Mouse (Mus musculus) intestine, embryonic 16.5 days (tissue): Measurements from ENCODE around the gene Pitpna. TPM values are rescaled to one million over a fixed set of nuclear protein-coding genes. Genes with fewer than 3 reads are reported as not detected.

Source experiments
- ATAC-seq: fragments of 200-750 bp; cut with Nextera tagmentation; 2 replicates; pipeline ENCODE4 v1.8.0; 2017; ENCODE audit warnings: moderate TSS enrichment, moderate library complexity
- H3K27ac ChIP-seq: fragments of 300-500 bp; sonication (generic); 2 replicates; pipeline ENCODE4 v1.5.1; 2014; ENCODE audit warnings: mild to moderate bottlenecking, low read length
- H3K27me3 ChIP-seq: fragments of 300-500 bp; sonication (generic); replicated peaks from 2 replicates; pipeline ENCODE4 v1.6.1; 2014; ENCODE audit warnings: low read length, control low read depth, mixed read lengths; ENCODE audit not compliant: control insufficient read depth, insufficient read depth
- H3K36me3 ChIP-seq: fragments of 300-500 bp; sonication (generic); 2 replicates; pipeline ENCODE4 v1.6.1; 2014; ENCODE audit warnings: low read length, control low read depth; ENCODE audit not compliant: control insufficient read depth, insufficient read depth
- H3K4me1 ChIP-seq: fragments of 300-500 bp; sonication (generic); 2 replicates; pipeline ENCODE4 v1.6.1; 2014; ENCODE audit warnings: low read length, control low read depth, mixed read lengths; ENCODE audit not compliant: control insufficient read depth, insufficient read depth
- H3K4me2 ChIP-seq: fragments of 300-500 bp; sonication (generic); 2 replicates; pipeline ENCODE4 v1.6.1; 2014; ENCODE audit warnings: low read depth, low read length, control low read depth
- H3K4me3 ChIP-seq: fragments of 300-500 bp; sonication (generic); 2 replicates; pipeline ENCODE4 v1.5.1; 2014; ENCODE audit warnings: mild to moderate bottlenecking, low read length
- H3K9ac ChIP-seq: fragments of 300-500 bp; sonication (generic); 2 replicates; pipeline ENCODE4 v1.6.1; 2014; ENCODE audit warnings: low read depth, low read length
- H3K9me3 ChIP-seq: fragments of 300-500 bp; sonication (generic); 2 replicates; pipeline ENCODE4 v1.6.1; 2016; ENCODE audit warnings: low read length, control low read depth; ENCODE audit not compliant: control insufficient read depth
- WGBS: fragments of 180-500 bp; shearing (Covaris S2); extraction: QIAGEN DNeasy Blood & Tissue Kit; methylation state at CpG from one replicate; pipeline ENCODE4 v1.1.7; 2014; 5-methylcytosine and 5-hydroxymethylcytosine counted together
- polyA plus RNA-seq: library from polyadenylated mRNA; unstranded; fragments of >200 nt; fragmentation: Nextera tagmentation; extraction: Ambion mirVana; gene quantifications from 2 replicates; pipeline ENCODE4 v1.2.1, GENCODE M21; 2015

The Pitpna gene
- polyA plus RNA-seq, 1 experiment from 2014 or later = 84.2 TPM

DNA sequence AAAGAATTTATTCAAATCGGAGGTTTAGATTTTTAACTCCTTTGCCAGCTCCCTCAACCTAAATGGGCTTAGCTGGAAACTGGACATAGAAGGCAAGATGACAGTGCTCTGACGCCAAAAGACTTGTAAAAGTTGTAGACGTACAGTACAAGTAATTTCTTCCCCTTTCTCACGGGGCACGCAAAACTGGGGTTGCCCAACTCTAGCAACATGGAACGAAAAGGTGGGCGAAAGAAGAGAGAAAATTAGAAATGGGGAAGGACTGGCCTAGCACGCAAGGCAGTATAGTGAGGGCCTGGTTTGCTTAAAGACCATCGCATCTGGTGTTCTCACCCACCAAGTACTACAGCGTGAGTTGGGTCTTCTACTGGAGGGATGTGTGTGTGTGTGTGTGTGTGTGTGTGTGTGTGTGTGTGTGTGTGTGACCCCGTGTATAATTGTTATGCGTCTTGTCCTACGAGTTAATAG lies 63.1 kb downstream of the Pitpna start:
- Histone ChIP-seq H3K27ac (peak overlapping the region; percentile 20; the same call in 1 of the 2 replicates), H3K4me1 (peaks cover 31% of the 10 kb centered on the region)

DNA sequence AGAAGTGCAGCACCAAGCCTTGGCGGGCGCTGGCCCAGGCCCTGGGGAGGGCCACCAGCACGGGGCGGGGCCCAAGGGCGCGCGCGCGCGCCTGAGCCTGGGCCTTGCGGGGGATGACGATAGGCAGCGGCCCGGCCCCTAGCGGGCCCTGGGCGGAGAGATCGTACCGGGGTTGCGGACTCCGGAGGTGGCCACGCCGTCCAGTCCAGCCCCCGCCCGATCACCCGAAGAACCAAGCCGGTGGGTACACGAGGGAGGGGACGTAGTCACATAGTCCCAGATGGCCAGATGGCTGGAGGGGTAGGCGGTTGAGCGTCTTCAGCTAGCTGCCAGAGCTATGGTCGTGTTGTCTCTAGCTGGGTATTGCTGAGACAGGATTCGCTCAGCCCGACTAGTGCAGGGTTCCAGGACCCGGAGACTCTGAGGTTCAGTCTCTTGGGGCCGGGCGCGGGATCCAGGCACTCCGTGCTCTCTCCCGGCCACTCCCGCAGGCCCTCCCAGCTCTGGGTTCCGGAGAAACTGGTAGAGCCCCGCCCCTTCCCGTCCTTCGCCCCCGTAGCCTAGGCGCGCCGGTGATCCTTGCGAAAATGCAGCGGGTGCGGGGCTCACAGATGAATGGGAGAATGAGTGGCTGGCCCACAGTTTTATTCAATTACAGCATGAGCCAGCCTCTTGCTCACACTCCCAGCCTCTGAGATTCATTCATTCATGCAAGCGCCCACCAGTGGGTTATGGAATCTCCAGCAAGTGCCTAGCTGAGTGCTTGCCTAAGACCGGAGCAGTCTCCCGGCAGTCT lies 63.7 kb downstream of the Pitpna start:
- Histone ChIP-seq H3K36me3 (no peaks in the 10 kb centered on the region), H3K27me3 (no peaks in the 10 kb centered on the region), H3K9ac (peak overlapping the region; percentile 92), H3K27ac (peak overlapping the region; percentile 96), H3K4me3 (peak overlapping the region; percentile 77), H3K4me1 (peaks cover 36% of the 10 kb centered on the region), H3K9me3 (no peaks in the 10 kb centered on the region), H3K4me2 (peak overlapping the region; percentile 78)
- WGBS = under 1% methylated on average over 54 of the region's 54 CpGs
- peak; percentile 78 for ATAC-seq

More for the DNA sequence above, 63.1 kb downstream of the Pitpna start:
- H3K36me3 ChIP-seq = no peaks in the 10 kb centered on the region
- peak overlapping the region; percentile 78 for H3K4me2 ChIP-seq
- H3K9ac ChIP-seq = peak overlapping the region; percentile 92
- no peaks in the 10 kb centered on the region for H3K9me3 ChIP-seq
- H3K27me3 ChIP-seq = no peaks in the 10 kb centered on the region
- ATAC-seq = no peak
- 42% methylated on average over 13 of the region's 13 CpGs for WGBS
- H3K4me3 ChIP-seq = peak overlapping the region; percentile 77

DNA sequence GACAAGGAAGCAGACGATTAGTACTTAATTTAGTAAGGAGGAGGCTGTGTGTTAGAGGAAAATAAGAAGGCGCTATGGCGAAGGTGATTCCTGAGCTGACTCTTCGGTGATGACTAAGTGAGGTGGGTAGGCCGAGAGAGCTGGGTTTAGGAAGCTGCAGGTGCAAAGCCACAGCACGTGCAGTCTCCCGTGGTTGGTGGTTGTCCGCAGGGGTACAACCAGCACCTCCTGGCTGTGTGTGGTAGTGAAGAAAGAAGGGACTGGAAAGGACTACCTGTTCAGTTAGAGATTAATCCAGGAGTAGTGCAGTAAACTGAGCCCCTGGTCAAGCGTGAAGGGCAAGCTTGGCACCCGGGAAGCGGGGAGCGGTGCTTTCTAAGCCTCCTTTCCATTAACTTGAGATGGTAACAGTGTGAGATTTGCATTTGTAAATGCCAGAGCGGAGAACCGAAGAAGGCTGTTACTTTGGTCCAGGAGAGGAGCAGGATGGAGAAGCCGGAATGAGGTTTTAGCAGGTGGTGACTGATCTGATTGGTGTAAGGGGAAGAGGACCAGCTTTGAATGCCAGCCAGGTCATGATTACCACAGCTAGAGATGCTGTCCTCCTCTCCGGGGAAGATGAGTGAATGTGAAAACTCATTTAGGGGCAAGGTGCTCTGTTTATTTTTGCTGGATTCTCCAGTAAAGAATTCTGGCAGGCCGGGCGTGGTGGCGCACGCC lies 64.5 kb downstream of the Pitpna start:
- H3K27ac ChIP-seq = peak overlapping the region; percentile 96
- H3K9me3 ChIP-seq = no peaks in the 10 kb centered on the region
- H3K4me3 ChIP-seq = peak overlapping the region; percentile 77
- H3K36me3 ChIP-seq = no peaks in the 10 kb centered on the region
- ATAC-seq = no peak
- H3K4me1 ChIP-seq = peaks cover 42% of the 10 kb centered on the region
- no peaks in the 10 kb centered on the region for H3K27me3 ChIP-seq
- H3K9ac ChIP-seq = peak overlapping the region; percentile 92
- peak overlapping the region; percentile 78 for H3K4me2 ChIP-seq
- 31% methylated on average over 20 of the region's 20 CpGs for WGBS

DNA sequence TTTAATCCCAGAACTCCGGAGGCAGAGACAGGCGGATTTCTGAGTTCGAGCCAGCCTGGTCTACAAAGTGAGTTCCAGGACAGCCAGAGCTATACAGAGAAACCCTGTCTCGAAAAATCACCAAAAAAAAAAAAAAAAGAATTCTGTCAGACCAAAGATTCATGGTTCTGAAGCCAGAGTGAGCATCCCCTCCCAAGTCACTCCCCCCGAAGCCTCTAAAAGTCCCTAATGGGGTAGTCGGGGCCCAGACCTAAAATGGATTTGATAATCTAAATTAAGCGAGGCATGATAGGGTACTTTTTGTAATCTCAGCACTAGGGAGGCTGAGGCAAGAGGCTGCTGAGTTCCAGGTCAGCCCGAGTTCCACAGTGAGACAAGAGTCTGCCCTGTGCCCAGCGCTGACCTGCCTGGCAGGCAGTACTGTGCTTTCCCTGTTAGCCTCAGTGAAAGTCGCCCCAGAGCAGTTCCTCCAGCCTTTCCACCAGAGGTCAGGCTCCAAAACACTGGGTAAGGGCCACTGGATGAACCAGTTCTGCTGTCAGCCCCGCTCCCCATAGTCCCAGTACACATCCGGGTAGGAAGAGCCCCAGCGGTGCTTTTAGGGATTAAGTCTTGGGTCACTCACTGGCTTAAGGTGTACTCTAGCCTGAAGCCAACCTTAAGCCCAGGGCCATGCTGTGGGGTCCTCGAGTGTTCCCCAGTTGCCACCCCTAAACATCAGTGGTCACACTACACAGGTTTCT lies 65.2 kb downstream of the Pitpna start:
- Histone ChIP-seq H3K9me3 (no peaks in the 10 kb centered on the region), H3K27ac (peak overlapping the region; percentile 86), H3K36me3 (peaks cover 3% of the 10 kb centered on the region; the same call in 1 of the 2 replicates), H3K4me2 (peak overlapping the region; percentile 90), H3K4me1 (peaks cover 42% of the 10 kb centered on the region), H3K27me3 (no peaks in the 10 kb centered on the region), H3K4me3 (peak overlapping the region; percentile 70), H3K9ac (peak overlapping the region; percentile 76)
- ATAC-seq = no peak
- 37% methylated on average over 14 of the region's 14 CpGs for WGBS

DNA sequence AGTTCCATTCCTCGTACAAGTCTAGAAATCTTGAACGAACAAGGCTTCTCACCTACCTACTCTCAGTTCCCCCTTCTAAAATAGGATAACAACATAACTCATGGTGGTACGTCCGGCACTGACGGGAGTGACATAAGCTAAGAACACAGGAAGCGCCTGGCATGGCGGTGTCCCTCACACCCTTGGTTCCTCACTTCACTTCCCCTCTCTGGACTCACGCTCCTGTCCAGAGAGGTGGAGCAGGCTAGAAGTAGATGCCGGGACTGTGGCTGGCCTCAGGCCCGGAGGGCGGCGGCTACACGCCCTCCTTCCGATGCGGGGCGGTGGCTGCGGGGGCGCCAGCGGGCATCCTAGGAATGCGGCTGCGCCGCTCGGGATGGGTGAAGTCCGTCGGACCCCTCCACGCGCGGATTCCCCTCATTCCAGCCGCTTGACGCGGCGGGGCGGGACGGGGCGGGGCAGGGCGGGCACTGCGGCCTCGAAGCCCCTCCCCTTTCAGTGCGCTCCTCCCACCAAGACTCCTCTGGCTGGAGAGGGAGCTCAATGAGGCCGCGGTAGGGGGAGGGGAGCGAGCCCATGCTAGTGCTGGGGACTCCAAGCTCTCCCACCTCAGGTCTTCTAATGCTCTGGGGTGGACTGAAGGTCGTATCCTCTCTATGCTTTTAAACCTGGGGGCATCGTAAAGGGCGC lies 66.0 kb downstream of the Pitpna start:
- peak; percentile 61 for ATAC-seq
- Histone ChIP-seq H3K27ac (peak overlapping the region; percentile 86), H3K9ac (peak overlapping the region; percentile 76), H3K36me3 (peaks cover 8% of the 10 kb centered on the region), H3K4me1 (peaks cover 42% of the 10 kb centered on the region), H3K4me3 (peak overlapping the region; percentile 70), H3K9me3 (no peaks in the 10 kb centered on the region), H3K27me3 (no peaks in the 10 kb centered on the region), H3K4me2 (peak overlapping the region; percentile 90)
- whole genome bisulfite sequencing = under 1% methylated on average over 36 of the region's 45 CpGs

DNA sequence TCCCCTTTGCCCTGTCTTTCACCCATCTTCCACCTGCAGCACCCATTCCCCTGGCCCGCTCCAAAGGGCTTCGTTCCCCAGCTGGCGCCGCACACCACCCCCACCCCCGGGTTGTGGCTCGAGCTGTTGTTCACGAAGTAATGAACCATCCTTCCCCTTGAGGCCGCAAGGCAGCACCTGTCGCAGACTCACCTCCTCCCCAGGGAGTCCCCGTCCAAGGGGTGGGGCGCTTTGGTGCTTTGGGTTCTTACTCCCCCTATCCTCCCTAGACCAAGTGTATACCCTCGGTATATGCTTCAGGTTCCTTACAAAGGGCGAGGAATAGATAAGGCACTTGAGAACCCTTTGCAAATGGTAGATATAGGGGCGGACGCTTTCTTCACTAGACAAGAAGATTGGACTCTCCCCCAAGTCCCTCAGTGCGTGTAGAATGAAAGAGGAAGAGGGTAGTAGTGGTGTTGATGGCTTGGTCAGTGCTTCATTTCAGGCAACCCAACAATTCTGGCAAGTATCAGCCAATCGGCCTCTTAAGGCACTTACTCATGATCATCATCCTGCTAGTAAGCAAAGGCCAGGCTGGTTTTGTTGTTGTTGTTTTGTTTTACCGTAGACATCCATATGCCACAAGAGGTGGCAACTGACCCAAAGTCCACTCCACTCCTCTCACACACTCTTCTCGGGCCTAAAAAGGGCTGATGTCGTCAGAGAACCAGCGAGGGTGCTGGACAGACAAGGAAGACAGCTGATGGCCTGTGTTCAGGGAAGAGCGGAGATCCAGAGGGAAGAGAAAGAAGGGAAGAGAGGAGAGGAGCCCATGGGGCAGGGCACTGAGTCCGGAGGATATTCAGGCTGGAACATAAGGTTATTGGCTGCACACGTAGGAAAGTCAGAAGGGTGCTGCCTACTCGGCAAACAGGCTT lies 66.8 kb downstream of the Pitpna start:
- Histone ChIP-seq H3K4me3 (peak overlapping the region; percentile 81), H3K4me1 (peaks cover 42% of the 10 kb centered on the region), H3K36me3 (peaks cover 8% of the 10 kb centered on the region), H3K27me3 (no peaks in the 10 kb centered on the region), H3K4me2 (peak overlapping the region; percentile 90), H3K27ac (peak overlapping the region; percentile 86), H3K9ac (peak overlapping the region; percentile 86), H3K9me3 (no peaks in the 10 kb centered on the region)
- WGBS = 44% methylated on average over 25 of the region's 25 CpGs
- peak; percentile 2; the same call in 1 of the 2 replicates for ATAC-seq

DNA sequence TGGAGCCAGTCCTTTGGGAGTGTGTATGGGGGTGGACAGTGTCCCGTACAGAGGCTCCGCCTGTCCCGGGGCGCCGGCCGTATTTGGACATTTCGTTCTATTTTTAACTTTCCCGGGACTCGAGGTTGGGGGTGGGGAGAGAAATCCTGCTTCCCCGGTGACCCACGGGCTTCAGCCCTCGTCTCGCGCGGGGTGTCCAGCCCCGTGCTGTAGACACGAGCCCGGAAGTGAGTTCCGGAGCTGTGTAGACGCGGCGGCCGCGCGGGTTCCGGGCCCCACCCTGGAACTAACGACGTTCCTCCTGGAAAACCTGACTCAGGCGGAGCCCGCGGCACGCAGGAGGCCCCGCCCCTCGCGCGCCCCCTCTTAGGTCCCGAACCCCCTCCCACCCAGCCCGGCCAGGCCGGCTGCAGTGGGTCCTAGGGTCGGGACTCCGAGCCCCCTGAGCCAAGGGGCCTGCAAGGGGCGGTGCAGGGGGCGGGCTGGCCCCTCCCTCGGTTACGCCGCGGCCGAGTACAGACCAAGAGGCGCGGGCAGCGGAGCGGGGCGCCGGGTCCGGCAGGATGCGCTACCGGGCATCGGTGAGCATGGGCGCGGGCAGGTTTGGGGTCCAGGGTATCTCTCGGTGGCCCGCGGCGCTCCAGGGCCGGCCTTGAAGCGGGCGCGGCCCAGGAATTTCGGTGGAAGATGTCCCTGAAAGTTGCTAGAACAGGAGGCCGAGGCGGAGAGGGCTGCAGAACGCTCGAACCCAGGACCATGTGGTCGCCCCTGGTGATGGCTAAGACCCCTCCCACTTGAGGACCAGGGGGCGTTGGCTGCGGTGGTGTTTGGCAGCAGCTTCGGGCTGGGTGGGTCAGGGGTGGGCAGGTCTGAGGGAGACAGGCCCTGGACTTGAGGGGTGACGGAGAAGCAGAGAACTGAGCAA lies 68.0 kb downstream of the Pitpna start:
- WGBS = under 1% methylated on average over 78 of the region's 78 CpGs
- Histone ChIP-seq H3K9me3 (no peaks in the 10 kb centered on the region), H3K4me3 (peak overlapping the region; percentile 81), H3K9ac (peak overlapping the region; percentile 86), H3K36me3 (peaks cover 14% of the 10 kb centered on the region), H3K27ac (peak overlapping the region; percentile 86), H3K4me2 (peak overlapping the region; percentile 90), H3K4me1 (peaks cover 42% of the 10 kb centered on the region), H3K27me3 (no peaks in the 10 kb centered on the region)
- peak; percentile 53 for ATAC-seq
